Mouse (Mus musculus) adrenal gland (tissue): Measurements from ENCODE around the gene Ncoa1.
"Not testable (repeated sequence)": the region's sequence is repeated elsewhere in the genome, so short reads cannot be mapped to it uniquely, and the experiment has no call there.

ENCODE experiments used
- intact Hi-C: fragments of 180-260 bp; cut with DNase I; formaldehyde crosslinking; loops from one replicate; pipeline ENCODE4 v1.15.1; 2025

Gene Ncoa1

GRCm38 (mm10) chr12:4340325-4340924 lies 136.6 kb downstream of the Ncoa1 start:
- intact Hi-C loops = no loop called here

DNA sequence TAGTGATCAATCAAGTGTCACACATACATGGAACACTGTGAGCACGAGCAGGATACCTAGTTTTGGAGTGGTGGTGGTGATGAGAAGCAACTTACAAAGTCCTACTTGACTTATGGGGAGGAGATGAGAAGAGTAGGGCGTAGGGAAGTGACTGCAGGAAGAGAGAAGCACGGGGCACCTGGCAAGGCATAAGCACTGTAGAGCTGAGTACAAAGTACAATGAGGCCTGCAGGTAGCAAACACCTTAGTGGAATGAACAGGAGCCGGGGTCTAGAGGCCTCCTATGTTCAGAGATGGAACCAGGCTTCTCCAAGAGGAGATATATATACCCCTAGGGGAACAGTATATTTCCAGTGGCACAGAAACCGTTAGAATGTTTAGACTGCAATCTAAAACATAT lies 153.4 kb downstream of the Ncoa1 start:
- intact Hi-C loops = no loop called here

- intact Hi-C loops = no loop called here
Observed at GRCm38 (mm10) chr12:4322227-4322626, 154.8 kb downstream of the Ncoa1 start.

- intact Hi-C loops = no loop called here
Observed at GRCm38 (mm10) chr12:4313824-4314223, 163.2 kb downstream of the Ncoa1 start.

GRCm38 (mm10) chr12:4306712-4307313 lies 170.2 kb downstream of the Ncoa1 start:
- intact Hi-C loops = no loop called here

DNA sequence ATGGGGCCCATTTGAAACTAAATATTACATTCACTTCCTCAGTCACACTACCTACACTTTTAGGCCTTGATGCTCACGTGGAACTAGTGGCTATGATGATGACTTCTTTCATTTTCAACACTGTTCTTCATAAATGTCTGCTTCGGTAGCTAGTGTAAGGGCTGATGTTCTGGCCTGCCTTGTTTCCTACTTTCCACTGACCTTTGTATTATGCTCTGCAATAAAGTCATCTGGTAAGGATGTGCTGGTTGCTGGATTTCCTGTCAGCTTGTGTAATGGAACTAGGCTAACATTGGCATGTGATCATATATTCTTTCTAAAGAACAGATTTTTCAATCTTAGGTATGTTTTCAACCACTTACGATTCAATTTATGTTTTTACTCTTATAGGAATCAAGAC lies 177.7 kb downstream of the Ncoa1 start:
- intact Hi-C loops = no loop called here

GRCm38 (mm10) chr12:4298626-4299025 lies 178.4 kb downstream of the Ncoa1 start:
- intact Hi-C loops = no loop called here

- intact Hi-C loops = no loop called here
Observed at GRCm38 (mm10) chr12:4295881-4296280, 181.1 kb downstream of the Ncoa1 start.

DNA sequence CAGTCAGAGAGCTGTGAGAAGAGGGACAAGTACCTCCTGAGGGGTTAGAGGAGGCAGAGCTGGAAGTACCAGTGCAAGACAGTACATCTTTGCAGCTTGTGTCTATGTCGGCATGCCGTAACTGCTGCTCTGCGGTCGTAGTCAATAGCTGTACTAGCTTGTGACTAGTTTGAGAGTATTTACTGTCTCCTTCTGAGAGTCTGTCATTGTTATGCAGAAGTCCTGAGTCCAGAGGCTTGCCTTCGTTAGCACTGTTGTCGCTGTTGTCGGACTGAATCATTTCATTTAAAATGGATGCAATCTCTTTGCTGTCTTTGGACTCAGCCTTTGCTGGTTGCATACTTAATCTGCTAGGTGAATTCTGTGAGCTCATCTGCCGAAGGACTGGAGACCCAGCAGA lies 181.7 kb downstream of the Ncoa1 start:
- intact Hi-C loops = no loop called here

DNA sequence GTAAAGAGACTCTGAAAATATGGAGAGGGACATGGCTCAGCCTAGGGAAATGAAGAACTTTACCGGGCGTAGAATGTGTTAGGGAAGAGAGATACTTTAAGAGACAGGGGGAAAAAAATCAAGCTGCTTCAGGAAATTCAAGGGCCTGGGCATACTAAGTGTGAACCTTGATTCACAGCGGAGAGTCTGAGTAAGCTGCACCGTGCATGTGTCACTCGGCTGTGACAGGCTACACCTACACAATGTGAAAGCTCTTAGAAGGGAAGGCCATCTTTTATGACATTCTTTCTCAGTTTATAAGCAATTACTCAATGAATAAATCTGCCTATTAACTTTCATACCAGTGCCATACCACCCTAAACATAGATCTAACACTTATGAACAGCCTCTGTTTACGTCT lies 183.2 kb downstream of the Ncoa1 start:
- intact Hi-C loops = no loop called here

DNA sequence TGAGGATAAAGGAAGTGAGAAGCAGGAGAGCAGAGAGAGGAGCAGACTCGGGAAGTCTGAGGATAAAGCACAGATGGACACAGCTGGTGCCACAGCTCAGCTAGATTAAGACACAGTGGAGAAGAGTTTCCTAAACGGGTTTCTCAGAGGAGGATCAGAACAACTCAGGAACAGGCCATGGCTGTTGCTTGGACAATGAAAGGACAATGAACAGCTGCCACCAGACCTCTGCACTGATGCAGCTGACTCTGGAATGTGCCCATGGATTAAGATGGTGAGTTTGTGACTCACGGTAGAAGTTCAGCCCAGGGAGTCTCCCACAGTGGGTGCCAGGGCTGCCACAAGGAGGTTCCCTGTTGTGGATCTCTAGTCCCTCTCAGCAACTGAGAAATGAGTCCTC lies 191.8 kb downstream of the Ncoa1 start:
- intact Hi-C loops = no loop called here

- intact Hi-C loops = no loop called here
Observed at GRCm38 (mm10) chr12:4279878-4280277, 197.1 kb downstream of the Ncoa1 start.

GRCm38 (mm10) chr12:4278978-4279755 lies 197.8 kb downstream of the Ncoa1 start:
- intact Hi-C loops = no loop called here

GRCm38 (mm10) chr12:4271078-4271477 lies 205.9 kb downstream of the Ncoa1 start:
- intact Hi-C loops = no loop called here

- intact Hi-C loops = loop anchor here (10.0 kb wide), 1 partner anchor 277 kb away; no protein-coding TSS in a partner anchor
Observed at GRCm38 (mm10) chr12:4267765-4268164, 209.2 kb downstream of the Ncoa1 start.

DNA sequence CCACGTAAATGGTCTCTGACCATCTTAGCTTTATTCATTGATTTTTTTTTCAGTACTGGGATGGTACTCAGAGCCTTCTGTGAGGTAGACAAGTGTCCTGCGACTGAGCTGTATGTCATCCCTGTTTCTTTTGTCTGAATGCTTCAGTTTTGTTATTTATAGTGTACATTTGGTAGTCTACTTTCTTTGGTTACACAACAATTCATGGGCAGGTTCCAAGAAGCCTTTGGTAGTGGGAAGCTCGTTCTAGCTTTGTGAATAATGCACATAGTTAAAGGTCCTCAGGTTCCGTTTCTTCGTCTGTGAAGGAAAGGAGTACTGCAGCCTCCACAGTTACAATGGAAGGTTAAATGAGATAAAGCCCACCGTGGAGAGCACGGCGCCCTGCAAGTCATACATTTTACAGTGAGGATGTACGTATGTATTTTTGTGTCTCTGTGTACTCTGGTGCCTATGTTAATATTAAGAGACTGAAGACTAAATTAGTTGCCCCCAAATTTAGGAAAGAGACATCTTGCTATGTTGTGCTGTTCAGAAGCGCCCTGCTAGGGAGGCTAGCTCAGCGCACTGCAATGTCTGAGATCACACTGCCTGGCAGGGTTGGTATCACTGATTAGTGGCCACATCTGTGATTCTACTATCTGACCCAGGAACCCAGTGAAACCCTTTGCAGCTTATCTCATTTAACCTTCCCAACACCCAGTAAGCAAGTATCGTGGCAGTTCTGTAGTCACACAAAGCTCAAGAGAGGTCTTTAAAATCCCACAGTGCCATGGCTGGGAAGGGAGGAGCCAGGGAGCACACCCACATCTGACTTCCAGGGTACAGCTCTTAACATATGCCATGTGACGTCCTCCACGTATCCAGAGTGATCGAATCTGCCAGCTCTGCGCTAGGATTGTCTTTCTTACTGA lies 224.0 kb downstream of the Ncoa1 start:
- intact Hi-C loops = no loop called here

DNA sequence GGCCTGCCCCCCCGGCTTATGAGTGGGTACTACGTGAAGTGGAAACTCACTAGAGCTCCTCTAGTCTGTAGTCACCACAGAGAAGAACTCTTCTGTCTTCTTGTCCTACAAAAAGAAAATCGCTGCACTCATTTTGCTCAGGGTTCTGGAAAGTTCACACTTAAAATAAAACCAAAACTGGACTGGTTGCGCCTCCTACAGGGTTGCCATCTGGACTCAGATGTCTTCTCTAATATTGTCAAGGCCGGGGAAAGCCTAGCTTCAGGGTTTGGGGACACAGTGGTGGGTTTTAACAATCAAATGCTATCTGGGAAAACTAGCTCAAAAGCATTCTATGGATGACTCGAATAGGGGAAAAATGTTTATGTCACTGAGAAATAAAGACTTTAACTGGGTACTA lies 227.2 kb downstream of the Ncoa1 start:
- intact Hi-C loops = no loop called here

DNA sequence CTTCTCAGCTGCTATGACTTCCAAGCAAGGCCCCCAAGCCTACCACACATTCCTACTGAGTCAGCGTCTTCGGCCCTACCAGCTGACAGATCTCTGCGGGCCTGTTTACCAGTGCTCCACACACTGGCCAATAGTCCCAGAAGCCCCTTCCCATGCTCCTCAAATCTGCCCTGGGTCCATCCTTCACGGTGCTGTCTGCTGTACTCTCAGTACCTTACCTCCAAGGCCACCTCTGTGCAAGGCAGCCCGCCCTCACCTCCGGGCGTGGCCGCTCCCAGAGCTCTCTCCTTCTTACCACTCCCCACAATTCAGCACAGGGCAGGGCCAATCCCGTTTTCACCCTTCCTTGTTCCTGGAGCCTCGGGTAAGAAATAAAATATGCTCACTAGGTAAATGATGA lies 231.2 kb downstream of the Ncoa1 start:
- intact Hi-C loops = no loop called here

GRCm38 (mm10) chr12:4243805-4244204 lies 233.2 kb downstream of the Ncoa1 start:
- intact Hi-C loops = no loop called here

DNA sequence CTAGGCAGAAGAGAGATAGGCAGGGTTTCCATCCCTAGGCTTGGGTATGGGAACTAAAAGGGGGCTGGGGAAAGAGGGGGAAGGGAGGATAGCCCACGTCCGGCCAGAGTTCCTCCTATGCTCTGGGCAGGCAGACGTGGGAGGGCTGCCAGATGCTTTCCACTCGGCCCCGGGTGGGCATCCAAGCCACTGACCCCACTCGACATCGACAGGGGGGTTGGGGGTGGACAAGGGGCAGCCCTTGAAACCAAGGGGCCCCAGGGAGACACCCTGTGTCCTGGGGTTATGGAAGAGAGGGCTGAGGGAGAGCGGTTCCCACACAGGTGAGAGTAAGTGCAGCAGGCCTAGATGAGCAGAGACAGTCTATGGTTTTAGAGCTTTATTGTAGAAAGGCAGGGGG lies 236.7 kb downstream of the Ncoa1 start:
- intact Hi-C loops = not testable (repeated sequence)

GRCm38 (mm10) chr12:4237481-4237880 lies 239.5 kb downstream of the Ncoa1 start:
- intact Hi-C loops = no loop called here
